Mouse (Mus musculus): ENCODE measurements around the gene Ankmy2. TPM values are rescaled to one million over a fixed set of nuclear protein-coding genes. Genes with fewer than 3 reads are reported as not detected.

The Ankmy2 gene
- polyA plus RNA-seq, 1 experiment from 2014 or later: 42.6 TPM

DNA sequence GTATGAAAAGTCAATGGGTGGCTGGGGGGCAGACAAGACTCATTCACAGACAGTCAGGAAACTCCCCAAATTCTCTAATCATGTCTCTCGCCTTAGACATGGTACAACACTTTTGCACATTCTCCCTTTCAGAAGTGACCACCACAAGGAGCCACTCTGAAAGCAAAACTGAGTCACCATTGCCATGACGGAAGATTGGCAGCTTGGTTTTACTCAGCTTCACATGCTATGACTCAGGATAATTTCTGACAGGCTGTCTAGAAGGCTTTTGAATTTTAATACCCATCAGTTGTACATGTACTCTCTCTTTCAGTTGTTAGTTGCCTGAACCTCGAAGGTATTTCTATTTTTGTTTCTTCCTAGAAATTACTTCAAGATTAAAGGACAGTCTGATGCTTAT, 84.3 kb downstream of the Ankmy2 start:
- Histone ChIP-seq H3K4me3 (ENCODE audit: low read depth, low read length) (no peak overlapping the region), H3K4me1 (ENCODE audit: insufficient read depth) (no peaks in the 10 kb centered on the region), H3K4me2 (no peak overlapping the region), H3K9ac (no peak overlapping the region), H3K27me3 (ENCODE audit: insufficient read depth, low read length) (no peaks in the 10 kb centered on the region), H3K9me3 (ENCODE audit: low read depth, low read length) (no peaks in the 10 kb centered on the region), H3K27ac (ENCODE audit: low read depth) (no peak overlapping the region), H3K36me3 (ENCODE audit: insufficient read depth) (no peaks in the 10 kb centered on the region)
- ATAC-seq (ENCODE audit: insufficient read depth) (no peak), DNase-seq (no peak)
- no peak for TF ChIP-seq CTCF (IDR thresholded peaks at IDR 0.05; ENCODE audit: low read depth)
- 84% methylated on average over 3 of the region's 3 CpGs for WGBS

Other genes starting within 250 kb of the Ankmy2 start
- not detected in 2 replicates for gene Agr3, start 231.5 kb upstream of the Ankmy2 start, polyA plus RNA-seq (2014; fragmentation: Nextera tagmentation; extraction: Ambion mirVana)
- gene Agr2, start 164.2 kb upstream of the Ankmy2 start, polyA plus RNA-seq (2014; fragmentation: Nextera tagmentation; extraction: Ambion mirVana): 0.41 and 0.50 TPM in 2 replicates
- gene Tspan13, start 114.6 kb upstream of the Ankmy2 start, polyA plus RNA-seq (2014; fragmentation: Nextera tagmentation; extraction: Ambion mirVana): 108 and 117 TPM in 2 replicates
- gene Bzw2, start 966 bp downstream of the Ankmy2 start, polyA plus RNA-seq (2014; fragmentation: Nextera tagmentation; extraction: Ambion mirVana): 228 and 236 TPM in 2 replicates
- gene Lrrc72, start 96.3 kb downstream of the Ankmy2 start, polyA plus RNA-seq (2014; fragmentation: Nextera tagmentation; extraction: Ambion mirVana): not detected in 2 replicates
- 0.68 and 1.3 TPM in 2 replicates for gene Sostdc1, start 157.0 kb downstream of the Ankmy2 start, polyA plus RNA-seq (2014; fragmentation: Nextera tagmentation; extraction: Ambion mirVana)
- 17.1 and 18.1 TPM in 2 replicates for gene Ispd, start 224.3 kb downstream of the Ankmy2 start, polyA plus RNA-seq (2014; fragmentation: Nextera tagmentation; extraction: Ambion mirVana)
- 2.2 and 2.3 TPM in 2 replicates for gene D630036H23Rik, start 225.1 kb downstream of the Ankmy2 start, polyA plus RNA-seq (2014; fragmentation: Nextera tagmentation; extraction: Ambion mirVana)

All from lung, embryonic 14.5 days (tissue).